Mouse (Mus musculus) MEL (cell line): ENCODE data around the gene Arhgap28. TPM values are rescaled to one million over a fixed set of nuclear protein-coding genes. Genes with fewer than 3 reads are reported as not detected.

Source experiments
- DNase-seq: peaks from one replicate; pipeline ENCODE4 v3.0.0; 2011; ENCODE audit warnings: low read depth, low spot score
- H3K27ac ChIP-seq: 2 replicates; pipeline ENCODE4 v1.5.1; 2012; ENCODE audit warnings: low read depth, mild to moderate bottlenecking, control low read depth, low read length, moderate library complexity; ENCODE audit not compliant: control insufficient read depth
- H3K27me3 ChIP-seq, 2 experiments: fragments of 150-350 bp in 1 of 2; sonication (generic) in 1 of 2; 2 replicates each; pipeline ENCODE4 v1.6.1; 2012; ENCODE audit warnings: low read length in 2 of 2, mild to moderate bottlenecking in 2 of 2, improper control_type of control experiment in 1 of 2, moderate library complexity in 1 of 2; ENCODE audit not compliant: insufficient read depth in 2 of 2, control insufficient read depth in 1 of 2
- H3K36me3 ChIP-seq, 2 experiments: 2 replicates each; pipeline ENCODE4 v1.6.1; 2012 to 2014; ENCODE audit warnings: low read length in 2 of 2, improper control_type of control experiment in 1 of 2, inconsistent platforms in 1 of 2, mild to moderate bottlenecking in 1 of 2; ENCODE audit not compliant: insufficient read depth in 2 of 2, control insufficient read depth in 1 of 2
- H3K4me1 ChIP-seq, 2 experiments: fragments of 150-350 bp in 1 of 2; sonication (generic) in 1 of 2; 2 replicates each; pipeline ENCODE4 v1.6.1; 2012; ENCODE audit warnings: low read length in 2 of 2, improper control_type of control experiment in 1 of 2, mild to moderate bottlenecking in 1 of 2; ENCODE audit not compliant: insufficient read depth in 2 of 2, control insufficient read depth in 1 of 2
- H3K4me3 ChIP-seq, 2 experiments: fragments of 150-350 bp in 1 of 2; sonication (generic) in 1 of 2; 2 replicates each; pipeline ENCODE4 v1.5.1; 2012; ENCODE audit warnings: low read depth in 2 of 2, low read length in 2 of 2, mild to moderate bottlenecking in 2 of 2, moderate library complexity in 2 of 2, control low read depth in 1 of 2, improper control_type of control experiment in 1 of 2; ENCODE audit not compliant: control insufficient read depth in 1 of 2, insufficient read depth in 1 of 2
- H3K79me2 ChIP-seq: 2 replicates; pipeline ENCODE4 v1.6.1; 2012; ENCODE audit warnings: mild to moderate bottlenecking, low read length, moderate library complexity; ENCODE audit not compliant: control insufficient read depth, poor library complexity, insufficient read depth
- H3K9ac ChIP-seq: 2 replicates; pipeline ENCODE4 v1.6.1; 2012; ENCODE audit warnings: low read depth, mild to moderate bottlenecking, control low read depth, low read length, moderate library complexity; ENCODE audit not compliant: control insufficient read depth, poor library complexity, severe bottlenecking
- H3K9me3 ChIP-seq: fragments of 150-350 bp; sonication (generic); replicated peaks from 2 replicates; pipeline ENCODE4 v1.6.1; 2012; ENCODE audit warnings: mild to moderate bottlenecking, low read length, improper control_type of control experiment, moderate library complexity; ENCODE audit not compliant: insufficient read depth
- CTCF ChIP-seq, 3 experiments: IDR thresholded peaks in 2 of 3; conservative IDR thresholded peaks in 1 of 3; 2 replicates each; pipeline ENCODE4 v1.5.1; 2011 to 2012; ENCODE audit warnings: low read length in 3 of 3, low read depth in 2 of 3, mild to moderate bottlenecking in 2 of 3, improper control_type of control experiment in 1 of 3, inconsistent platforms in 1 of 3, mixed read lengths in 1 of 3, moderate library complexity in 1 of 3; ENCODE audit not compliant: control insufficient read depth in 1 of 3, insufficient read depth in 1 of 3, poor library complexity in 1 of 3, severe bottlenecking in 1 of 3
- ELF1 ChIP-seq: IDR thresholded peaks from 2 replicates; pipeline ENCODE4 v1.6.1; 2014; ENCODE audit warnings: low read depth, mild to moderate bottlenecking, inconsistent platforms, low read length, improper control_type of control experiment, moderate library complexity
- KAT2A ChIP-seq: conservative IDR thresholded peaks from 2 replicates; pipeline ENCODE4 v1.6.1; 2012; ENCODE audit warnings: low read depth, low read length, improper control_type of control experiment, inconsistent platforms
- MAFK ChIP-seq: IDR thresholded peaks from 2 replicates; pipeline ENCODE4 v1.6.1; 2011; ENCODE audit warnings: low read depth, mild to moderate bottlenecking, low read length, improper control_type of control experiment, borderline replicate concordance
- MAZ ChIP-seq: IDR thresholded peaks from 2 replicates; pipeline ENCODE4 v1.6.1; 2012; ENCODE audit warnings: low read depth, mild to moderate bottlenecking, inconsistent platforms, low read length, improper control_type of control experiment
- MYC ChIP-seq: IDR thresholded peaks from 2 replicates; pipeline ENCODE4 v1.6.1; 2011; ENCODE audit warnings: low read depth, mild to moderate bottlenecking, low read length, improper control_type of control experiment, moderate library complexity
- POLR2AphosphoS5 ChIP-seq: IDR thresholded peaks from 2 replicates; pipeline ENCODE4 v1.6.1; 2012; ENCODE audit warnings: low read depth, borderline replicate concordance, mild to moderate bottlenecking, inconsistent platforms, low read length, moderate library complexity, mixed read lengths
- TAL1 ChIP-seq: IDR thresholded peaks from 2 replicates; pipeline ENCODE4 v1.6.1; 2012; ENCODE audit warnings: mild to moderate bottlenecking, inconsistent platforms, low read length, moderate library complexity, mixed read lengths
- TBP ChIP-seq: IDR thresholded peaks from 2 replicates; pipeline ENCODE4 v1.8.0; 2011; ENCODE audit warnings: low read depth, low read length, improper control_type of control experiment
- TCF12 ChIP-seq: IDR thresholded peaks from 2 replicates; pipeline ENCODE4 v1.6.1; 2014; ENCODE audit warnings: low read depth, mild to moderate bottlenecking, inconsistent platforms, low read length, improper control_type of control experiment, moderate library complexity
- UBTF ChIP-seq: IDR thresholded peaks from 2 replicates; pipeline ENCODE4 v1.6.1; 2012; ENCODE audit warnings: low read depth, mild to moderate bottlenecking, inconsistent platforms, low read length, improper control_type of control experiment, moderate library complexity, borderline replicate concordance; ENCODE audit not compliant: insufficient read depth
- USF1 ChIP-seq: IDR thresholded peaks from 2 replicates; pipeline ENCODE4 v1.6.1; 2014; ENCODE audit warnings: low read depth, mild to moderate bottlenecking, inconsistent platforms, low read length, improper control_type of control experiment, moderate library complexity
- USF2 ChIP-seq, 2 experiments: IDR thresholded peaks; 2 replicates each; pipeline ENCODE4 v1.6.1; 2011 to 2012; ENCODE audit warnings: improper control_type of control experiment in 2 of 2, low read length in 2 of 2, borderline replicate concordance in 1 of 2, inconsistent platforms in 1 of 2, low read depth in 1 of 2, mild to moderate bottlenecking in 1 of 2; ENCODE audit not compliant: insufficient read depth in 1 of 2
- ZC3H11A ChIP-seq: IDR thresholded peaks from 2 replicates; pipeline ENCODE4 v1.6.1; 2012; ENCODE audit warnings: low read depth, mild to moderate bottlenecking, inconsistent platforms, low read length, improper control_type of control experiment
- polyA plus RNA-seq, 2 experiments: library from polyadenylated mRNA; stranded (reverse) in 1 of 2; unstranded in 1 of 2; fragments of >175 nt in 1 of 2; fragments of >200 nt in 1 of 2; gene quantifications; 2 replicates each; pipeline versions ENCODE4 v1.2.1 to v1.2.4; 2012; ENCODE audit warnings: low replicate concordance in 2 of 2, low read depth in 1 of 2; ENCODE audit not compliant: insufficient read length in 2 of 2, insufficient read depth in 1 of 2, missing spikeins in 1 of 2
- total RNA-seq: library from RNA; depleted of rRNA; stranded (reverse); fragments of 300-350 nt; gene quantifications from 2 replicates; pipeline ENCODE4 v1.2.3, GENCODE M21; 2012

The Arhgap28 gene
- total and polyA plus RNA-seq, 3 experiments: not detected

DNA sequence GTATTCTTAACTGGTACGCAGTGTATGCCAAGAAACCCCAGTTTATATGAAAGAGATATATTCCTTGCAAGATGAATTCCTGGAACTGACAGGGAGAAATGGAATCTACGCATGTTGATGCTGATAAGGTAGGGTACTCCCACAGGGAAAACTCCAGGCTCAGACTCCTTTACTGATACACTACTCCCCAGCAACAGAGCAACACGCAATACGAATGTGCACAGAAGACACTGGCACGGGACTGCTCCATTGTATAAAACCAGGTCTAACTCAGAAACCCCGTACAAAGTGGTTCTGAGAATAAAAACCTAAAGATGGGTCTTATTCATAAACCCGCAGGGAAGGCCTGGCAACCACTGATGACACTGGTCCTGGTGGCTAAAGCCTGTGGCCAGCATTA lies 45.0 kb downstream of the Arhgap28 start:
- H3K27me3 ChIP-seq: no peaks in the 10 kb centered on the region
- no peaks in the 10 kb centered on the region for H3K36me3 ChIP-seq
- DNase-seq: no peak
- H3K9me3 ChIP-seq: no peaks in the 10 kb centered on the region
- no peak overlapping the region for H3K4me3 ChIP-seq
- no peaks in the 10 kb centered on the region for H3K79me2 ChIP-seq
- no peak overlapping the region for H3K27ac ChIP-seq
- no peaks in the 10 kb centered on the region for H3K4me1 ChIP-seq
- TF ChIP-seq MAZ: no peak
- no peak for TF ChIP-seq TAL1
- TF ChIP-seq MYC: no peak
- TF ChIP-seq UBTF: no peak
- TF ChIP-seq MAFK: no peak
- no peak for TF ChIP-seq KAT2A
- TF ChIP-seq ELF1: no peak
- TF ChIP-seq CTCF (IDR thresholded peaks at IDR 0.05 in 2 of 3, conservative IDR thresholded peaks at IDR 0.05 in 1 of 3; ENCODE audit: control insufficient read depth in 1 of 3, insufficient read depth in 1 of 3, low read depth in 2 of 3, low read length in 3 of 3, poor library complexity in 1 of 3, severe bottlenecking in 1 of 3): no peak
- no peak for TF ChIP-seq USF1
- TF ChIP-seq TCF12: no peak
- no peak for TF ChIP-seq ZC3H11A
- H3K9ac ChIP-seq: no peak overlapping the region

DNA sequence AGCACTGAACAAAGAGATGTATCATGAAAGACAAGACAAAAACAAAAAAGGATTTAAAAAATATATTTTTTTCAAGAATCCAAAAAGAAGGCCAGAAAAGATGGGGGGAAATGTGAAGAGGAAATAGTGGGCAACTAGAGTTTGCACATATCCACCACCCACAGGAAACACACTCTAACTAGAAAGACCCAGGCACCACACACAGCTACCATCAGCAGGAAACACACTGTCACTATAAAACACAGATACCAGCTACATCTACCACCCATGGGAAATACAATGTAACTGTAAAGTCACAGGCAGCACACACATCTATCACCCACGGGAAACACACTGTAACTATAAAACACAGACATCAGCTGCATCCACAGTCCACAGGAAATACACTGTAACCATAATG lies 46.3 kb downstream of the Arhgap28 start:
- no peaks in the 10 kb centered on the region for H3K9me3 ChIP-seq
- TF ChIP-seq TBP (no peak), MAFK (no peak), TAL1 (no peak), ELF1 (no peak), USF2 (IDR thresholded peaks at IDR 0.05; ENCODE audit: borderline replicate concordance in 1 of 2, insufficient read depth in 1 of 2, low read depth in 1 of 2, low read length in 2 of 2) (no peak), POLR2AphosphoS5 (no peak)
- no peaks in the 10 kb centered on the region for H3K27me3 ChIP-seq
- H3K4me3 ChIP-seq: no peak overlapping the region
- H3K79me2 ChIP-seq: no peaks in the 10 kb centered on the region
- H3K27ac ChIP-seq: no peak overlapping the region
- H3K9ac ChIP-seq: no peak overlapping the region
- no peak for DNase-seq
- no peaks in the 10 kb centered on the region for H3K36me3 ChIP-seq
- no peaks in the 10 kb centered on the region for H3K4me1 ChIP-seq
